Mouse (Mus musculus): ENCODE data around the gene Snx32. TPM values are rescaled to one million over a fixed set of nuclear protein-coding genes. Genes with fewer than 3 reads are reported as not detected.

Snx32 gene
- polyA plus RNA-seq, 1 experiment from 2014 or later: 5.7 TPM

GRCm38 (mm10) chr19:5515840-5516777 lies 5.8 kb upstream of the Snx32 start:
- 74% methylated on average over 7 of the region's 7 CpGs for WGBS (ENCODE audit: insufficient replicate concordance)
- ATAC-seq (ENCODE audit: low read depth): no peak

GRCm38 (mm10) chr19:5513005-5513349 lies 2.6 kb upstream of the Snx32 start:
- H3K9me3 ChIP-seq (replicated peaks; ENCODE audit: control insufficient read depth, low read length): no peaks in the 10 kb centered on the region
- no peak overlapping the region for H3K9ac ChIP-seq (ENCODE audit: low read depth, low read length)
- H3K4me2 ChIP-seq (ENCODE audit: low read depth, low read length): no peak overlapping the region
- no peak overlapping the region for H3K27ac ChIP-seq (ENCODE audit: low read length)
- H3K36me3 ChIP-seq (ENCODE audit: control insufficient read depth, insufficient read depth): no peaks in the 10 kb centered on the region
- H3K4me3 ChIP-seq (ENCODE audit: low read depth, low read length): no peak overlapping the region
- 49% methylated on average over 3 of the region's 3 CpGs for WGBS (ENCODE audit: insufficient replicate concordance)
- ATAC-seq (ENCODE audit: low read depth): no peak
- peaks cover 33% of the 10 kb centered on the region for H3K4me1 ChIP-seq (ENCODE audit: control insufficient read depth, low read depth, low read length)
- H3K27me3 ChIP-seq (ENCODE audit: control insufficient read depth, insufficient read depth, low read depth, low read length): no peaks in the 10 kb centered on the region

More at GRCm38 (mm10) chr19:5515840-5516777, 5.8 kb upstream of the Snx32 start:
- Histone ChIP-seq H3K27me3 (ENCODE audit: control insufficient read depth, insufficient read depth, low read depth, low read length) (no peaks in the 10 kb centered on the region), H3K4me3 (ENCODE audit: low read depth, low read length) (no peak overlapping the region), H3K27ac (ENCODE audit: low read length) (no peak overlapping the region), H3K9me3 (replicated peaks; ENCODE audit: control insufficient read depth, low read length) (no peaks in the 10 kb centered on the region), H3K36me3 (ENCODE audit: control insufficient read depth, insufficient read depth) (no peaks in the 10 kb centered on the region), H3K4me2 (ENCODE audit: low read depth, low read length) (no peak overlapping the region), H3K4me1 (ENCODE audit: control insufficient read depth, low read depth, low read length) (peaks cover 16% of the 10 kb centered on the region), H3K9ac (ENCODE audit: low read depth, low read length) (no peak overlapping the region)

DNA sequence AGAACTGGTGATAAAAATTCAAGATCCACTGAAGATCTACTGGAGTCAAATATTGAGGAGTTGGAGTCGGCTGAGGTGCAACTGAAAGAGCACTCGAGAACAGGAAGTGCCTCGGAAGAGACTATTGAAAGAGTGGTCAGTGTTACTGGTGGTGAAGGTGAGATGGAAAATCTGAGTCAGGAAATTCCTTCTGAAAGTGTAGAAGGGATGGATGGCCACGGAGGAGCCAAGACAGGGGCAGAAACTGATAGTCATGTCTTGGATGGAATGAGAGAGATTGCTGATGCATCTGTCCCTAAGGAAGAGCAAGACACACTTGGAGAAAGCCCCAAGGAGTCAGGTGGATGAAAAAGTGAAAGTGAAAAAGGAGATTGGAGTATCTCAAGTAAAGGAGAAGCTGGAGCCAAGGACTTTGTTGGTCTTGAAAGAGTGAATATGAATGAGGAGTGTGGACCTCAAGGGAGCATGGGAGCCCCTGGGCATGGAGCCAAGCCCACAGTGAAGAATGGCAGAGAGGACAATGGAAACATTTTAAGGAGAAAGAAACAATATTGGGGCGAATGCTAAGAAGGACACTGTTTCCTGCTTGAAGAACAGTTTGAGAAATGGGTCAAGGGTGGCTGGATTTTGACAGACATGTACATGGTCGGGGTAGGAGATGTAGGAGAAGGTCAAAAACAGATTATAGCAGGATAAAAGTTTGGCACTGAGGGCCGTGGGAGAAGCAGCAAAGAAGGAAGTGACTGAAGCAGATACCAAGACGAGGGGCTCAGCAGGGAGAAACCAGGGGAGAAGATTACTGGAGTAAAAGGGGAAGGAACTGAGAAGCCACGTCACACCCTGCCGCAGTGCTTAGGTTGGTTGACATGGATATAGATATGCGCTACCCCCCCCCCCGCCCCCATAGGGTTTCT lies 2.0 kb upstream of the Snx32 start:
- Histone ChIP-seq H3K9me3 (replicated peaks; ENCODE audit: control insufficient read depth, low read length) (no peaks in the 10 kb centered on the region), H3K4me3 (ENCODE audit: low read depth, low read length) (peak overlapping the region; percentile 69), H3K27me3 (ENCODE audit: control insufficient read depth, insufficient read depth, low read depth, low read length) (no peaks in the 10 kb centered on the region), H3K9ac (ENCODE audit: low read depth, low read length) (no peak overlapping the region; the same call in 1 of the 2 replicates), H3K4me1 (ENCODE audit: control insufficient read depth, low read depth, low read length) (peaks cover 34% of the 10 kb centered on the region), H3K27ac (ENCODE audit: low read length) (peak overlapping the region; percentile 47), H3K36me3 (ENCODE audit: control insufficient read depth, insufficient read depth) (no peaks in the 10 kb centered on the region), H3K4me2 (ENCODE audit: low read depth, low read length) (peak overlapping the region; percentile 87)
- no peak for ATAC-seq (ENCODE audit: low read depth)
- WGBS (ENCODE audit: insufficient replicate concordance): 22% methylated on average over 12 of the region's 12 CpGs

DNA sequence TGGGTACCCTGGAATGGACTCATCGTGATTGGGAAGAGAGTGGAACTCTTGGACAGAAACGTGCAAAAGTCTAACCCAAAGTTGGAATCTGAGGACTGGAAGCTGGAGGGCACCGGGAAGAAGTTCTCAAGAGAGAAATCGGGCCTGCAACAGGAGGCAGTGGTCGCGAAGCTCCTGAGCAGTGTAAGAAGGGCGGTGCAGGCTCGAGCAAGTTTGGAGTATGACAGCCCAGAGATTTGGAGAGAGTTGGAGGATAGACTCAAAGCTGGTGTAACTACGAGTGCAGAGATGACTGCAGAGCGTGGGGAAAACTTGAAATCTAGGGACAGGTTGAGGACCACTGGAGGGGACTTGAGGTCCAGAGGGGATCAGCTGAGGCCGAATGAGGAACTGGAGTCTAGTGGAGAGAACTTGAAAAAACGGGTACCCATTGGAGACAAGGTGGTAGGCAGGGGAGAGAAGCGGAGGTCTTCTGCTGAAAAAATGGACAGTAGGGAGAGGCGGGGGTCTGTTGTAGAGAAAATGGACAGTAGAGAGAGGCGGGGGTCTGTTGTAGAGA lies 815 bp upstream of the Snx32 start:
- Histone ChIP-seq H3K4me1 (ENCODE audit: control insufficient read depth, low read depth, low read length) (peaks cover 34% of the 10 kb centered on the region), H3K9ac (ENCODE audit: low read depth, low read length) (peak overlapping the region; percentile 68), H3K4me3 (ENCODE audit: low read depth, low read length) (peak overlapping the region; percentile 69), H3K27ac (ENCODE audit: low read length) (peak overlapping the region; percentile 57), H3K27me3 (ENCODE audit: control insufficient read depth, insufficient read depth, low read depth, low read length) (no peaks in the 10 kb centered on the region), H3K4me2 (ENCODE audit: low read depth, low read length) (peak overlapping the region; percentile 87), H3K36me3 (ENCODE audit: control insufficient read depth, insufficient read depth) (no peaks in the 10 kb centered on the region), H3K9me3 (replicated peaks; ENCODE audit: control insufficient read depth, low read length) (no peaks in the 10 kb centered on the region)
- no peak for ATAC-seq (ENCODE audit: low read depth)
- WGBS (ENCODE audit: insufficient replicate concordance): 18% methylated on average over 15 of the region's 15 CpGs

GRCm38 (mm10) chr19:5503687-5504086 lies 6.7 kb downstream of the Snx32 start, which contains the start of gene 1700020D05Rik:
TSS of gene 1700020D05Rik (minus strand) at chr19:5503787.
- H3K9ac ChIP-seq (ENCODE audit: low read depth, low read length): no peak within 1 kb of the TSS
- ATAC-seq (ENCODE audit: low read depth): no peak
- H3K36me3 ChIP-seq (ENCODE audit: control insufficient read depth, insufficient read depth): no peaks in the 10 kb centered on the region
- H3K4me3 ChIP-seq (ENCODE audit: low read depth, low read length): no peak within 1 kb of the TSS
- H3K9me3 ChIP-seq (replicated peaks; ENCODE audit: control insufficient read depth, low read length): no peaks in the 10 kb centered on the region
- H3K27me3 ChIP-seq (ENCODE audit: control insufficient read depth, insufficient read depth, low read depth, low read length): no peaks in the 10 kb centered on the region
- WGBS (ENCODE audit: insufficient replicate concordance): 72% methylated on average over 17 of the region's 17 CpGs
- H3K4me1 ChIP-seq (ENCODE audit: control insufficient read depth, low read depth, low read length): peaks cover 2% of the 10 kb centered on the region; the same call in 1 of the 2 replicates
- no peak within 1 kb of the TSS for H3K4me2 ChIP-seq (ENCODE audit: low read depth, low read length)
- H3K27ac ChIP-seq (ENCODE audit: low read length): no peak within 1 kb of the TSS

DNA sequence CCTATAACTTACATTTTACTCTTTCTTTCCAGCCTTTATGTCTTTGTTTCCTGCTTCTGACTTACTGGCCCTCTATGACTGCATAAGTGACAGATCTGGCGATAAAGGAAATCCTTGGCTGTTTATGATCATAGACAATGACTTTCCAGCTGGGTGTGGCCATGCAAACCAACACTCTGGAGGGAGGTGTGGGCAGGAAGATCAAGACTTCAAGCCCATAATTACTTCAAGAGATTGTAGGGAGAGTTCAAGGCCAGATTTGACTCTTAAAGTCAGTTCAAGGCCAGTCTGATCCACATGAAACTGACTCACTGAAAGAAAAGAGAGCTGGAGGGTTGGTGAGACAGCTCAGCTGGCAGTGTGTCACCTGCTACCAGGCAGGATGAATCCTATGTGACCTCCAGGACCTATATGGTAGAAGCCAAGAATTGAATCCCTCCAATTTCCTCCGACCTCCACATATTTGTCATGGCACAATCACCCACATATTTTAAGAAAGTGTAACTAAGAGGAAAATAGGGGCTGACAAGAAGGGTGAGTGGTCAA lies 9.9 kb downstream of the Snx32 start:
- WGBS (ENCODE audit: insufficient replicate concordance): 70% methylated on average over 2 of the region's 2 CpGs
- H3K9ac ChIP-seq (ENCODE audit: low read depth, low read length): no peak overlapping the region
- no peaks in the 10 kb centered on the region for H3K27me3 ChIP-seq (ENCODE audit: control insufficient read depth, insufficient read depth, low read depth, low read length)
- no peak for ATAC-seq (ENCODE audit: low read depth)
- no peaks in the 10 kb centered on the region for H3K9me3 ChIP-seq (replicated peaks; ENCODE audit: control insufficient read depth, low read length)
- no peak overlapping the region for H3K4me2 ChIP-seq (ENCODE audit: low read depth, low read length)
- H3K27ac ChIP-seq (ENCODE audit: low read length): no peak overlapping the region
- peaks cover 25% of the 10 kb centered on the region for H3K36me3 ChIP-seq (ENCODE audit: control insufficient read depth, insufficient read depth)
- no peaks in the 10 kb centered on the region for H3K4me1 ChIP-seq (ENCODE audit: control insufficient read depth, low read depth, low read length)
- no peak overlapping the region for H3K4me3 ChIP-seq (ENCODE audit: low read depth, low read length)

- H3K4me1 ChIP-seq (ENCODE audit: control insufficient read depth, low read depth, low read length): peaks cover 6% of the 10 kb centered on the region
- H3K4me3 ChIP-seq (ENCODE audit: low read depth, low read length): no peak overlapping the region
- H3K9me3 ChIP-seq (replicated peaks; ENCODE audit: control insufficient read depth, low read length): no peaks in the 10 kb centered on the region
- peaks cover 53% of the 10 kb centered on the region for H3K36me3 ChIP-seq (ENCODE audit: control insufficient read depth, insufficient read depth)
- H3K27me3 ChIP-seq (ENCODE audit: control insufficient read depth, insufficient read depth, low read depth, low read length): no peaks in the 10 kb centered on the region
- H3K27ac ChIP-seq (ENCODE audit: low read length): no peak overlapping the region
- ATAC-seq (ENCODE audit: low read depth): no peak
- no peak overlapping the region for H3K9ac ChIP-seq (ENCODE audit: low read depth, low read length)
- WGBS (ENCODE audit: insufficient replicate concordance): 90% methylated on average over 16 of the region's 16 CpGs
- no peak overlapping the region for H3K4me2 ChIP-seq (ENCODE audit: low read depth, low read length)
These were observed 14.3 kb downstream of the Snx32 start for GRCm38 (mm10) chr19:5496052-5496370.

- WGBS (ENCODE audit: insufficient replicate concordance): 84% methylated on average over 12 of the region's 12 CpGs
- no peaks in the 10 kb centered on the region for H3K27me3 ChIP-seq (ENCODE audit: control insufficient read depth, insufficient read depth, low read depth, low read length)
- no peak overlapping the region for H3K4me3 ChIP-seq (ENCODE audit: low read depth, low read length)
- H3K4me2 ChIP-seq (ENCODE audit: low read depth, low read length): no peak overlapping the region
- H3K36me3 ChIP-seq (ENCODE audit: control insufficient read depth, insufficient read depth): peaks cover 53% of the 10 kb centered on the region
- H3K9ac ChIP-seq (ENCODE audit: low read depth, low read length): no peak overlapping the region
- ATAC-seq (ENCODE audit: low read depth): no peak
- H3K4me1 ChIP-seq (ENCODE audit: control insufficient read depth, low read depth, low read length): peaks cover 6% of the 10 kb centered on the region
- H3K27ac ChIP-seq (ENCODE audit: low read length): no peak overlapping the region
- no peaks in the 10 kb centered on the region for H3K9me3 ChIP-seq (replicated peaks; ENCODE audit: control insufficient read depth, low read length)
These were observed 14.8 kb downstream of the Snx32 start for GRCm38 (mm10) chr19:5495353-5496051.
